In genomic region chr11:96325747-96326212, GRCm38 (mm10) we compare ENCODE assay signal across 14 mouse cellular contexts. TPM values are rescaled to one million over a fixed set of nuclear protein-coding genes. Genes with fewer than 3 reads are reported as not detected.
A peak's percentile ranks its signal among the peaks of the same experiment; 100 is the strongest.
DNase-seq lines count a peak whose midpoint lies in the region; ATAC-seq lines count a peak whose summit lies in the region.
"Had no signal": no experiment of that assay in that cellular context is flagged by ENCODE, and none has a peak within 500 bp of the region (broad histone marks: within the 10 kb centered on the region; RNA-seq: fewer than 3 reads in every experiment).

No protein-coding gene starts in this region.

- peak overlapping the region; percentile 39 for H3K4me3 ChIP-seq in heart, embryonic 10.5 days
- H3K4me3 ChIP-seq in lung, embryonic 16.5 days (ENCODE audit: low read length): peak overlapping the region; percentile 45
- no peak overlapping the region; the same call in 1 of the 2 replicates for H3K4me3 ChIP-seq in limb, embryonic 11.5 days (ENCODE audit: low read depth, low read length)

- DNase-seq in heart, embryonic 10.5 days (ENCODE audit: low spot score): no peak
- DNase-seq in heart, adult 8-10 months (ENCODE audit: low spot score): no peak
- no peak for DNase-seq in lung, adult 18-20 months
- DNase-seq in limb, embryonic 11.5 days (ENCODE audit: low spot score): peak; percentile 78
- no peak for DNase-seq in gastrocnemius, postnatal 10 days
- no peak for DNase-seq in spleen, postnatal 10 days (ENCODE audit: low spot score in 2 of 2)
- DNase-seq: spleen, adult 18-20 months had no signal

- 4% methylated on average over 22 of the region's 22 CpGs for WGBS in heart, embryonic 10.5 days
- 14% methylated on average over 22 of the region's 22 CpGs for WGBS in lung, embryonic 16.5 days
- WGBS in limb, embryonic 11.5 days: 3% methylated on average over 22 of the region's 22 CpGs

- ATAC-seq in lung, embryonic 16.5 days (ENCODE audit: low read depth): no peak
- no peak for ATAC-seq in limb, embryonic 11.5 days (ENCODE audit: insufficient number of reproducible peaks, low FRiP score, low TSS enrichment, low read depth)
- no peak for ATAC-seq in cerebellum, adult (ENCODE audit: insufficient number of reproducible peaks, low FRiP score, low TSS enrichment)
- ATAC-seq: Patski had no signal

- peaks cover 12% of the 10 kb centered on the region; the same call in 1 of the 2 replicates for H3K4me1 ChIP-seq in heart, embryonic 10.5 days
- peaks cover 19% of the 10 kb centered on the region for H3K4me1 ChIP-seq in lung, embryonic 16.5 days (replicated peaks; ENCODE audit: control insufficient read depth, insufficient read depth, low read length)
- H3K4me1 ChIP-seq in limb, embryonic 11.5 days (ENCODE audit: control insufficient read depth, insufficient read depth, low read length): peaks cover 7% of the 10 kb centered on the region

- H3K4me2 ChIP-seq in lung, embryonic 16.5 days (ENCODE audit: low read depth, low read length): peak overlapping the region; percentile 79
- H3K4me2 ChIP-seq in limb, embryonic 11.5 days (ENCODE audit: low read depth, severe bottlenecking): peak overlapping the region; percentile 34; the same call in 1 of the 2 replicates

- H3K9me3 ChIP-seq in heart, embryonic 10.5 days: no peaks in the 10 kb centered on the region
- H3K9me3 ChIP-seq in lung, embryonic 16.5 days (ENCODE audit: control insufficient read depth, low read length): no peaks in the 10 kb centered on the region
- H3K9me3 ChIP-seq in limb, embryonic 11.5 days (ENCODE audit: control insufficient read depth, low read length): no peaks in the 10 kb centered on the region

- H3K9ac ChIP-seq in lung, embryonic 16.5 days (ENCODE audit: low read length): peak overlapping the region; percentile 79
- no peak overlapping the region for H3K9ac ChIP-seq in limb, embryonic 11.5 days (ENCODE audit: low read length)

- peak overlapping the region; percentile 77 for H3K27ac ChIP-seq in heart, embryonic 10.5 days
- H3K27ac ChIP-seq in lung, embryonic 16.5 days (ENCODE audit: low read length): peak overlapping the region; percentile 94
- no peak overlapping the region for H3K27ac ChIP-seq in limb, embryonic 11.5 days (replicated peaks; ENCODE audit: low read depth, low read length)

- H3K36me3 ChIP-seq in heart, embryonic 10.5 days: no peaks in the 10 kb centered on the region
- H3K36me3 ChIP-seq in lung, embryonic 16.5 days (ENCODE audit: control insufficient read depth, insufficient read depth, low read length): no peaks in the 10 kb centered on the region
- H3K36me3 ChIP-seq in limb, embryonic 11.5 days (ENCODE audit: control insufficient read depth, insufficient read depth, low read length): no peaks in the 10 kb centered on the region

- peaks cover 100% of the 10 kb centered on the region for H3K27me3 ChIP-seq in heart, embryonic 10.5 days (ENCODE audit: insufficient read depth, poor library complexity, severe bottlenecking)
- peaks cover 23% of the 10 kb centered on the region for H3K27me3 ChIP-seq in lung, embryonic 16.5 days (ENCODE audit: control insufficient read depth, insufficient read depth, low read depth, low read length)
- H3K27me3 ChIP-seq in limb, embryonic 11.5 days (ENCODE audit: control insufficient read depth, insufficient read depth, low read length): peaks cover 90% of the 10 kb centered on the region
- H3K27me3 ChIP-seq: Patski had no signal

RNA-seq across cellular contexts. Expression of gene Hoxb3, which starts 2.7 kb away (rescaled TPM):
- polyA plus RNA-seq in heart, embryonic 10.5 days (2016; fragmentation: Nextera tagmentation; extraction: Ambion mirVana): 0.42 and 1.8 TPM in 2 replicates
- total RNA-seq in heart, adult 8-10 months (2022): under 1 TPM; 0.25 to 0.37 (median 0.30) TPM
- polyA plus RNA-seq in lung, embryonic 16.5 days (2015; fragmentation: Nextera tagmentation; extraction: Ambion mirVana): 2.1 and 2.6 TPM in 2 replicates
- 0.68 and 0.78 TPM in 2 replicates for polyA plus RNA-seq in limb, embryonic 11.5 days (2014; fragmentation: Nextera tagmentation; extraction: Ambion mirVana)
- total RNA-seq in gastrocnemius, postnatal 10 days (2021): 1 to 10 TPM in 1 of 2 experiments, under 1 TPM in 1; 0.89 to 1.6 TPM
- total RNA-seq: layer of hippocampus, postnatal 25 days had no signal
- polyA plus RNA-seq: C2C12 had no signal

RNA-seq across cellular contexts. Expression of gene Hoxb4, which starts 7.7 kb away (rescaled TPM):
- polyA plus RNA-seq in heart, embryonic 10.5 days (2016; fragmentation: Nextera tagmentation; extraction: Ambion mirVana): 0.31 and 2.0 TPM in 2 replicates
- under 1 TPM; 0.35 to 0.63 (median 0.53) TPM for total RNA-seq in heart, adult 8-10 months (2022)
- polyA plus RNA-seq in lung, embryonic 16.5 days (2015; fragmentation: Nextera tagmentation; extraction: Ambion mirVana): 3.4 TPM in 2 replicates
- polyA plus RNA-seq in limb, embryonic 11.5 days (2014; fragmentation: Nextera tagmentation; extraction: Ambion mirVana): 0.33 and 0.45 TPM in 2 replicates
- 1 to 10 TPM in 1 of 2 experiments, under 1 TPM in 1; 0.45 to 1.1 TPM for total RNA-seq in gastrocnemius, postnatal 10 days (2021)
- total RNA-seq: layer of hippocampus, postnatal 25 days had no signal

RNA-seq across cellular contexts. Expression of gene Hoxb5, which starts 22.6 kb away (rescaled TPM):
- polyA plus RNA-seq in heart, embryonic 10.5 days (2016; fragmentation: Nextera tagmentation; extraction: Ambion mirVana): 1.0 and 5.2 TPM in 2 replicates
- total RNA-seq in heart, adult 8-10 months (2022): under 1 TPM in 1 of 4 experiments, not detected in 3; 0.11 TPM
- polyA plus RNA-seq in lung, embryonic 16.5 days (2015; fragmentation: Nextera tagmentation; extraction: Ambion mirVana): 39.2 and 46.6 TPM in 2 replicates
- polyA plus RNA-seq in limb, embryonic 11.5 days (2014; fragmentation: Nextera tagmentation; extraction: Ambion mirVana): 2.1 and 2.6 TPM in 2 replicates
- 1 to 10 TPM in 1 of 2 experiments, under 1 TPM in 1; 0.89 to 1.3 TPM for total RNA-seq in gastrocnemius, postnatal 10 days (2021)
- total RNA-seq: layer of hippocampus, postnatal 25 days; megakaryocyte, adult 5-6 weeks had no signal
- polyA plus RNA-seq: C2C12 had no signal

RNA-seq across cellular contexts. Expression of gene Hoxb2, which starts 24.5 kb away (rescaled TPM):
- 5.7 and 27.6 TPM in 2 replicates for polyA plus RNA-seq in heart, embryonic 10.5 days (2016; fragmentation: Nextera tagmentation; extraction: Ambion mirVana)
- total RNA-seq in heart, adult 8-10 months (2022): under 1 TPM; 0.38 to 0.80 (median 0.64) TPM
- 20.1 and 24.0 TPM in 2 replicates for polyA plus RNA-seq in lung, embryonic 16.5 days (2015; fragmentation: Nextera tagmentation; extraction: Ambion mirVana)
- polyA plus RNA-seq in limb, embryonic 11.5 days (2014; fragmentation: Nextera tagmentation; extraction: Ambion mirVana): 7.5 and 10.7 TPM in 2 replicates
- 1 to 10 TPM in 1 of 2 experiments, under 1 TPM in 1; 0.66 to 1.3 TPM for total RNA-seq in gastrocnemius, postnatal 10 days (2021)
- total RNA-seq: layer of hippocampus, postnatal 25 days; megakaryocyte, adult 5-6 weeks had no signal
- polyA plus RNA-seq: C2C12 had no signal

RNA-seq across cellular contexts. Expression of gene Hoxb6, which starts 33.5 kb away (rescaled TPM):
- polyA plus RNA-seq in heart, embryonic 10.5 days (2016; fragmentation: Nextera tagmentation; extraction: Ambion mirVana): 0.42 and 2.2 TPM in 2 replicates
- total RNA-seq in heart, adult 8-10 months (2022): not detected
- 8.8 and 11.6 TPM in 2 replicates for polyA plus RNA-seq in lung, embryonic 16.5 days (2015; fragmentation: Nextera tagmentation; extraction: Ambion mirVana)
- 1.9 and 2.8 TPM in 2 replicates for polyA plus RNA-seq in limb, embryonic 11.5 days (2014; fragmentation: Nextera tagmentation; extraction: Ambion mirVana)
- total RNA-seq in gastrocnemius, postnatal 10 days (2021): 1 to 10 TPM in 1 of 2 experiments, under 1 TPM in 1; 0.56 to 2.0 TPM
- total RNA-seq: heart, postnatal 25 days; layer of hippocampus, postnatal 25 days; megakaryocyte, adult 5-6 weeks had no signal
